ENCODE assay signal across 6 mouse cellular contexts in the genomic region with DNA sequence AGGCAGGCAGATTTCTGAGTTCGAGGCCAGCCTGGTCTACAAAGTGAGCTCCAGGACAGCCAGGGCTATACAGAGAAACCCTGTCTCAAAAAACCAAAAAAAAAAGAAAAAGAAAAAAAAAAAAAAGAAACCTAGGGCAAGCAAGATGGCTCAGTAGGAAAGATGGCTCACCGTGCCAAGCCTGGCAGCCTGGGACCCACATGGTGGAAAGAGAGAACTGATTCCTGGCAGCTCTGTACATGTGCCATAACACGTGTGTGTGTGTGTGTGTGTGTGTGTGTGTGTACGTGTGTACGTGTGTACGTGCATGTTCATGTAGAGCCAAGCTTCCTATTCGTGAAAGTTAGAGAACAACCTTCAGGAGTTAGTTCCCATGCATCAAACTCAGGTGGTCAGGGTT. TPM values are rescaled to one million over a fixed set of nuclear protein-coding genes. Genes with fewer than 3 reads are reported as not detected.
DNase-seq lines count a peak whose midpoint lies in the region; ATAC-seq and TF ChIP-seq lines count a peak whose summit lies in the region.
"Not testable (repeated sequence)": the region's sequence is repeated elsewhere in the genome, so short reads cannot be mapped to it uniquely, and the experiment has no call there.

No protein-coding gene starts in this region.

- TF ChIP-seq CTCF in forebrain, postnatal 0 days (IDR thresholded peaks at IDR 0.05; ENCODE audit: low read depth); layer of hippocampus, adult 2 months (conservative IDR thresholded peaks at IDR 0.05); liver, adult 2 months (IDR thresholded peaks at IDR 0.05; ENCODE audit: low read depth, low read length); liver, postnatal 0 days (IDR thresholded peaks at IDR 0.05; ENCODE audit: low read depth): not testable (repeated sequence)

- H3K36me3 ChIP-seq in forebrain, embryonic 14.5 days (ENCODE audit: control insufficient read depth, insufficient read depth, low read length): peaks cover 12% of the 10 kb centered on the region
- H3K36me3 ChIP-seq in forebrain, postnatal 0 days (ENCODE audit: insufficient read depth): peaks cover 14% of the 10 kb centered on the region
- H3K36me3 ChIP-seq in liver, adult 2 months (ENCODE audit: control insufficient read depth, insufficient read depth, low read length); liver, postnatal 0 days (replicated peaks; ENCODE audit: insufficient read depth, low read length): not testable (repeated sequence)

- H3K4me3 ChIP-seq in forebrain, embryonic 14.5 days (ENCODE audit: low read depth, low read length); forebrain, postnatal 0 days (ENCODE audit: low read depth, low read length); layer of hippocampus, adult 2 months; liver, adult 2 months (ENCODE audit: insufficient read depth, low read depth, low read length); liver, postnatal 0 days (ENCODE audit: low read depth, low read length): not testable (repeated sequence)

- not testable (repeated sequence) for H3K27me3 ChIP-seq in forebrain, embryonic 14.5 days (replicated peaks; ENCODE audit: control insufficient read depth, insufficient read depth, low read length); forebrain, postnatal 0 days (ENCODE audit: insufficient read depth, low read length); liver, adult 2 months (ENCODE audit: control insufficient read depth, insufficient read depth, low read length); liver, postnatal 0 days (ENCODE audit: insufficient read depth, low read length)

- H3K27ac ChIP-seq in forebrain, embryonic 14.5 days (ENCODE audit: low read depth, low read length); forebrain, postnatal 0 days (ENCODE audit: low read depth, low read length): not testable (repeated sequence)
- H3K27ac ChIP-seq in layer of hippocampus, adult 2 months: peak overlapping the region; percentile 59; the same call in 1 of the 2 replicates
- peak overlapping the region; percentile 49 for H3K27ac ChIP-seq in liver, adult 2 months (replicated peaks; ENCODE audit: insufficient read depth, low read depth, low read length)
- H3K27ac ChIP-seq in liver, postnatal 0 days (ENCODE audit: low read depth): peak overlapping the region; percentile 96

- H3K4me2 ChIP-seq in forebrain, embryonic 14.5 days (ENCODE audit: low read length); forebrain, postnatal 0 days (ENCODE audit: low read depth); liver, postnatal 0 days (ENCODE audit: low read depth, low read length): not testable (repeated sequence)

- H3K9me3 ChIP-seq in forebrain, embryonic 14.5 days (replicated peaks; ENCODE audit: control insufficient read depth, low read length); forebrain, postnatal 0 days (ENCODE audit: low read length); liver, postnatal 0 days (ENCODE audit: low read length): not testable (repeated sequence)

- 79% methylated on average over 7 of the region's 7 CpGs for WGBS in forebrain, embryonic 14.5 days
- WGBS in forebrain, postnatal 0 days: 62% methylated on average over 7 of the region's 7 CpGs
- WGBS in liver, adult 2 months: 85% methylated on average over 7 of the region's 7 CpGs
- WGBS in liver, postnatal 0 days (ENCODE audit: insufficient replicate concordance): 80% methylated on average over 7 of the region's 7 CpGs

- H3K79me2 ChIP-seq in liver, adult 2 months (ENCODE audit: control insufficient read depth, insufficient read depth, low read length): not testable (repeated sequence)

- H3K4me1 ChIP-seq in forebrain, embryonic 14.5 days (ENCODE audit: control insufficient read depth, insufficient read depth, low read length); forebrain, postnatal 0 days (ENCODE audit: insufficient read depth): not testable (repeated sequence)
- H3K4me1 ChIP-seq in liver, adult 2 months (ENCODE audit: control insufficient read depth, insufficient read depth, low read length): peaks cover 38% of the 10 kb centered on the region
- H3K4me1 ChIP-seq in liver, postnatal 0 days (ENCODE audit: insufficient read depth): peaks cover 11% of the 10 kb centered on the region

- not testable (repeated sequence) for TF ChIP-seq POLR2A in liver, adult 2 months (IDR thresholded peaks at IDR 0.05; ENCODE audit: extremely low read depth, insufficient read depth, low read length)

- H3K9ac ChIP-seq in forebrain, embryonic 14.5 days (ENCODE audit: low read length); forebrain, postnatal 0 days; liver, adult 2 months (ENCODE audit: low read depth, low read length); liver, postnatal 0 days (replicated peaks): not testable (repeated sequence)

- peak; percentile 54 to 56 for DNase-seq in cerebellum, postnatal 10 days
- peak; percentile 77 for DNase-seq in forebrain, embryonic 14.5 days (ENCODE audit: low spot score)
- DNase-seq in forebrain, postnatal 0 days: peak; percentile 66
- not testable (repeated sequence) for DNase-seq in layer of hippocampus, adult 2 months (ENCODE audit: low spot score in 2 of 2); liver, adult 2 months (ENCODE audit: extremely low read depth, low read depth, low spot score); liver, postnatal 0 days

- TF ChIP-seq EP300 in liver, postnatal 0 days (IDR thresholded peaks at IDR 0.05; ENCODE audit: low read depth): not testable (repeated sequence)

- ATAC-seq in forebrain, embryonic 14.5 days: peak; percentile 32; the same call in 1 of the 2 replicates
- peak; percentile 47 for ATAC-seq in forebrain, postnatal 0 days
- not testable (repeated sequence) for ATAC-seq in liver, postnatal 0 days

RNA-seq across cellular contexts. Expression of a gene that starts 19.7 kb away (rescaled TPM):
- polyA plus RNA-seq in forebrain, embryonic 14.5 days (2014; fragmentation: Nextera tagmentation; extraction: Ambion mirVana): 43.5 and 49.5 TPM in 2 replicates
- total RNA-seq in forebrain, postnatal 0 days (2014; rRNA removed): 80.3 and 80.6 TPM in 2 replicates
- polyA plus RNA-seq in forebrain, postnatal 0 days (2015; fragmentation: Nextera tagmentation; extraction: Ambion mirVana): 71.3 and 92.3 TPM in 2 replicates
- total RNA-seq in layer of hippocampus, adult 2 months (2021): 100 to 1,000 TPM; 216 to 227 TPM
- 58.5 and 74.7 TPM in 2 replicates for total RNA-seq in liver, adult 2 months (2014; rRNA removed)
- 70.1 and 92.8 TPM in 2 replicates for polyA plus RNA-seq in liver, adult 2 months (2012; rRNA removed)
- 31.6 and 42.8 TPM in 2 replicates for polyA plus RNA-seq in liver, postnatal 0 days (2015; fragmentation: Nextera tagmentation; extraction: Ambion mirVana)

RNA-seq across cellular contexts. Expression of a gene that starts 31.1 kb away (rescaled TPM):
- polyA plus RNA-seq in forebrain, embryonic 14.5 days (2014; fragmentation: Nextera tagmentation; extraction: Ambion mirVana): 36.8 and 43.5 TPM in 2 replicates
- 51.5 and 56.0 TPM in 2 replicates for total RNA-seq in forebrain, postnatal 0 days (2014; rRNA removed)
- polyA plus RNA-seq in forebrain, postnatal 0 days (2015; fragmentation: Nextera tagmentation; extraction: Ambion mirVana): 42.7 and 46.6 TPM in 2 replicates
- total RNA-seq in layer of hippocampus, adult 2 months (2021): 10 to 100 TPM; 67.8 to 68.4 TPM
- 95.5 and 112 TPM in 2 replicates for total RNA-seq in liver, adult 2 months (2014; rRNA removed)
- 48.1 and 48.7 TPM in 2 replicates for polyA plus RNA-seq in liver, adult 2 months (2012; rRNA removed)
- 37.9 and 41.0 TPM in 2 replicates for polyA plus RNA-seq in liver, postnatal 0 days (2015; fragmentation: Nextera tagmentation; extraction: Ambion mirVana)

RNA-seq across cellular contexts. Expression of a gene that starts 31.1 kb away (rescaled TPM):
- 0.84 and 1.1 TPM in 2 replicates for polyA plus RNA-seq in forebrain, embryonic 14.5 days (2014; fragmentation: Nextera tagmentation; extraction: Ambion mirVana)
- total RNA-seq in forebrain, postnatal 0 days (2014; rRNA removed): 2.7 and 3.0 TPM in 2 replicates
- 0.59 and 1.1 TPM in 2 replicates for polyA plus RNA-seq in forebrain, postnatal 0 days (2015; fragmentation: Nextera tagmentation; extraction: Ambion mirVana)
- 1 to 10 TPM; 4.2 to 4.3 TPM for total RNA-seq in layer of hippocampus, adult 2 months (2021)
- 19.6 and 23.5 TPM in 2 replicates for total RNA-seq in liver, adult 2 months (2014; rRNA removed)
- polyA plus RNA-seq in liver, adult 2 months (2012; rRNA removed): 27.5 and 27.7 TPM in 2 replicates
- polyA plus RNA-seq in liver, postnatal 0 days (2015; fragmentation: Nextera tagmentation; extraction: Ambion mirVana): 5.9 and 6.5 TPM in 2 replicates
